Mouse (Mus musculus): ENCODE measurements around the gene Nrarp. TPM values are rescaled to one million over a fixed set of nuclear protein-coding genes. Genes with fewer than 3 reads are reported as not detected.

Gene Nrarp
- total RNA-seq, 2 experiments from 2014 or later: 4.0 to 5.2 TPM

DNA sequence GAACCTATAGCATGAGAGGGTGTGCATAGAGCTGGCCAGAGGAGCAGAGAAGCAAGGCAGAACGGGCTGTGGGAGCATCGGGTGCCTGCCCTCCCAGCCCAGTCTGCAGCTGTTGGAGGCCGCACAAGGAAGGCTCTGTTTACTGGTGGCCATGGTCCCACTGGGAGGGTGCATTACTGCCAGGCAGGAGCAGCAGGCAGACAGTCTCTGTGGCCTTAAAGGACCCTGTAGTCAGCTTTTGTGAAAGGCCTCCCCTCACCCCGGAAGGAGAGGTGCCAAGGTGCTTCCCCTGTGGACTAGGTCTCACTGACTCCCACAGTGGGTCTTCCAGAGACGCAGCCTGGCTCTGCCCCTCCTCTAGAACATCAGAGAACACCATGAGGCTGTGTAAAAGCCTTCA is 46.3 kb downstream of the Nrarp start:
- peak; percentile 83 for DNase-seq
- TF ChIP-seq CTCF (IDR thresholded peaks at IDR 0.05): no peak
- intact Hi-C loops (cut with DNase I): loop anchor here (5.0 kb wide), 1 partner anchor 65 kb away; no protein-coding TSS in a partner anchor
- Histone ChIP-seq H3K27ac (peak overlapping the region; percentile 98), H3K4me3 (peak overlapping the region; percentile 26; the same call in 1 of the 2 replicates)

DNA sequence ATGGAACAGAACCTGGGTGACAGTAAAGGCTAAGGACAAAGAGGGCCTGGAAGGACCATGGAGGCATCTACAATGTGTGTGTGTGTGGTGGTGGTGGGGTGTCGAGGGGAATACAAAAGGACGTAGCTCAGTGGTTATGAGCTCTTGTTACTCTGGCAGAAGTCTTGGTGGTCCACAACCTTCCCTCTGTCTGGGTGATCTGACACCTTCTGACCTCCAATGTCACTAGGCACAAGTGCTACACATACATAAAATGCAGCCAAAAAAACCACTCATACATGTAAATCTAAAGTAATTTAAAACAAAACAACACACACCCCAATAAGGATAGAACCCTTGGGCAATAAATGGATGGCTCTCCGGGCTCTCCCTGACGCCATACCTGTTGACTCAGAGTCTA is 46.8 kb downstream of the Nrarp start:
- intact Hi-C loops (cut with DNase I): loop anchor here (5.0 kb wide), 1 partner anchor 65 kb away; no protein-coding TSS in a partner anchor
- TF ChIP-seq CTCF (IDR thresholded peaks at IDR 0.05): no peak
- no peak for DNase-seq
- no peak overlapping the region for H3K4me3 ChIP-seq
- peak overlapping the region; percentile 98 for H3K27ac ChIP-seq

DNA sequence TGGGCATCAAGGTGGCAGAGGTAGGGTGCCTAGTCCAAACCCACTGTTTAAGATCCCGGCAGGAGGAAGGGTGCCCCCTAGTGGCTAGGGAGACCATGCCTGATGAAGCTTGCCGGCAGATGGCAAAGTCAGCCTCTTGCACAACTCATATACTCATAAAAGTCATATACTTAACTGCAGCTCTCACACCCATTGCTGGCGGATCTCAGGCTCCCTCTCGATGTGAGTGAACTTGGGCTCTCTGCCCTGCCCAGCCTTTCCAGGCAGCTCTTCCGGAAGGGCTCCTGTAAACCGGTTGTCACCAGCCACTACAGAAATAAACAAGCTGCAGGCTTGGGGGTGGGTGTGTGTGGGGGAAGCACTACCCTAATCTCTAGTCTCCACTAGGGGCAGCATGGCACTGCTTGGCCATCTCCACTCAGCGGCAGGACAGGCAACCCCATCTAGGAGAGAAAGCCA is 47.9 kb downstream of the Nrarp start:
- Histone ChIP-seq H3K4me3 (peak overlapping the region; percentile 61), H3K27ac (peak overlapping the region; percentile 98)
- TF ChIP-seq CTCF (IDR thresholded peaks at IDR 0.05): peak; percentile 73
- DNase-seq: peak; percentile 91
- intact Hi-C loops (cut with DNase I): loop anchor here (1.0 to 5.0 kb wide), 3 partner anchors 27 to 64 kb away; partner anchors contain the start of gene Tmem203

DNA sequence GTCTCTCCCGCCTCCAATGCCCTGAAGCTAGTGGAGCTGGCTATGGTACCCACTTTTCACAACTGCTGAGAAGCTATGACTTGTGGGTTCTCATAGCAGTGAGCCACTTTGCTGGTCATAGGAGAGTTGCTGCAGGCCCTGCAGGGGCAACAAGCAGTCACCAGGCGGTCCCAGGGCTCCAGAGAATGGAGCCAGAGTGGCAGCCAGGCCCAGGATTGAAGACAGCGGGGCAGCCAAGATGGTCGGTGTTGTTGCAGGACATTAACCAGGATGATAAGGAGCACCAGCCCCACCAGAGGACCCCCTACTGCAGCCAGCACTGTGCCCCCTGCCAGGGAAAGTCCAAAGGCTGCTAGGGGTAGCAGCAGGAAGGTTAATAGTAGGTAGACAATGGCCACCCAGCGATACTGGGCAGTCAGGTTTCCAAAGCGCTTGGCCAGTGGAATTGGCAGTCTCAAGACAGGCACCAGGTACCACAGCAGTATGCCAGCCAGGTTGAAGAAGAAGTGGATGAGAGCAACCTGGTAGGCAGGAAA is 48.5 kb downstream of the Nrarp start:
- H3K4me3 ChIP-seq: peak overlapping the region; percentile 61
- peak overlapping the region; percentile 98 for H3K27ac ChIP-seq
- no peak for DNase-seq
- intact Hi-C loops (cut with DNase I): loop anchor here (1.0 to 5.0 kb wide), 3 partner anchors 26 to 63 kb away; partner anchors contain the start of gene Tmem203
- no peak for TF ChIP-seq CTCF (IDR thresholded peaks at IDR 0.05)

DNA sequence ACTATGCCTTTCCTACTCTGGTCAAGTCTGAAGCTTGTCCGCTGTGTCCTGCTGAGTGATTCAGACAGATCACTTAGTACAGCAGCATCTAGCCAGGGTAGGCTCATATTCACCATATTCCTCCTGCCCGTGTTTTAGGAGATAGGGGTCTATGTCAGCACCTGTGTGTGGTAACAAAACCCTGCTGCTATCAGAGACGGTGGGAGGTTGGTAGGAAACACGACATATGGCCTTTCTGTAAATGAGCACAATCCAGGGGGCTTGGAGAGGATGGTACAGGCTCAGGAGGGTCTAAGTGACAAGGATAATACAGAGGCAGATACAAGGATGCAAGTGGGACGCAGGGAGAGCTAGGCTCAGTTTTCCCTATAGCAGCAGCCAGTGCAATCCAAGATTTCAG is 49.0 kb downstream of the Nrarp start:
- TF ChIP-seq CTCF (IDR thresholded peaks at IDR 0.05): no peak
- intact Hi-C loops (cut with DNase I): loop anchor here (5.0 kb wide), 1 partner anchor 63 kb away; no protein-coding TSS in a partner anchor
- no peak for DNase-seq
- H3K4me3 ChIP-seq: no peak overlapping the region
- H3K27ac ChIP-seq: peak overlapping the region; percentile 98; the same call in 1 of the 2 replicates

DNA sequence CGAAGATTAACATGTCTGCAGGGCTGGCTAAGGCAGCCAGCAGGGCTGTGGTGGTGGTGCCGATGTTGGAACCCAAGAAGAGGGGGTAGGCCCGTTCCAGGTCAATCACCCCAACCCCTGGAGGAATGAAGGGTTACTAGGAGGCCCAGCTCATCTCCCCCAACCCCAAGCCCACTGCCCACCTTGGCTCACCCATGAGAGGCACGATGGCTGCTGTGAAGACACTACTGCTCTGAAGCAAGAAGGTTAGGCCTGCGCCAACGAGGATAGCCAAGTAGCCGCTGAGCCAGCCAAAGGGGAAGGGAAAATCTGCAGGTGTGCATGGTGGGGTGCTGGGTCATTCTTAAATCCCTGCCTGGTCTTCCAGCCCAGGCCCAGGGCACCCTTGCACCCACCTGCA is 50.0 kb downstream of the Nrarp start:
- intact Hi-C loops (cut with DNase I): no loop called here
- no peak for TF ChIP-seq CTCF (IDR thresholded peaks at IDR 0.05)
- no peak for DNase-seq
- Histone ChIP-seq H3K4me3 (no peak overlapping the region), H3K27ac (no peak overlapping the region)

DNA sequence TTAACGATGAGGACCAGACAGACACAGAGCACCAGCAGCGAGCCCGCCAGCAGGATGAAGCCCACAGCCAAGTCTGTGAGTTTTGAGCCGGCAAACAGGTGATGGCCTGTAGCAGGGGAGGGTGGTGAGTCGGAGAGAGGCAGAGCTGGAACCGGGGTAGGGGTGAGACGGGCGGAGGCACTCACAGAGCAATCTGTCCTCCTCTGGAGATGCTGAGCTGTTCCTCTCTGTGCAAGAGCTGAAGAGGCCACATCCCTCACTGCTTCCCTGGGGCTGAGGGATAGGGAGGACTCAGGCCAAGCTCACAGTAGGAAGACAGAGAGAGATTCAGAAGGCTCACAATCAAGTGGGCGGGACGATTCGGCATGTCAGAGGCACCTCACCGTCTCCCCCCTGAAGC is 50.5 kb downstream of the Nrarp start:
- DNase-seq: no peak
- no peak for TF ChIP-seq CTCF (IDR thresholded peaks at IDR 0.05)
- intact Hi-C loops (cut with DNase I): no loop called here
- Histone ChIP-seq H3K4me3 (no peak overlapping the region), H3K27ac (no peak overlapping the region)

Other genes starting within 250 kb of the Nrarp start
- 1 to 10 TPM; 1.9 to 2.8 TPM for gene Arrdc1, start 245.5 kb upstream of the Nrarp start, total RNA-seq (2021)
- gene Zmynd19, start 231.0 kb upstream of the Nrarp start, total RNA-seq (2021): 10 to 100 TPM; 20.6 to 21.2 TPM
- 1 to 10 TPM; 3.4 to 3.8 TPM for gene Dph7, start 218.4 kb upstream of the Nrarp start, total RNA-seq (2021)
- 10 to 100 TPM; 28.9 to 43.8 TPM for gene Mrpl41, start 205.7 kb upstream of the Nrarp start, total RNA-seq (2021)
- 10 to 100 TPM; 36.5 to 44.6 TPM for gene Pnpla7, start 204.7 kb upstream of the Nrarp start, total RNA-seq (2021)
- gene Nsmf, start 126.4 kb upstream of the Nrarp start, total RNA-seq (2021): 10 to 100 TPM in 1 of 2 experiments, 1 to 10 TPM in 1; 6.9 to 15.0 TPM
- gene Entpd8, start 100.5 kb upstream of the Nrarp start, total RNA-seq (2021): not detected
- gene Noxa1, start 85.6 kb upstream of the Nrarp start, total RNA-seq (2021): not detected
- 1 to 10 TPM in 1 of 2 experiments, under 1 TPM in 1; 0.59 to 1.0 TPM for gene Tor4a, start 16.1 kb downstream of the Nrarp start, total RNA-seq (2021)
- 10 to 100 TPM; 22.3 to 23.1 TPM for gene Nelfb, start 30.7 kb downstream of the Nrarp start, total RNA-seq (2021)
- gene Stpg3, start 33.9 kb downstream of the Nrarp start, total RNA-seq (2021): not detected
- not detected for gene Fam166a, start 38.0 kb downstream of the Nrarp start, total RNA-seq (2021)
- gene Tubb4b, start 43.9 kb downstream of the Nrarp start, total RNA-seq (2021): 100 to 1,000 TPM; 185 to 269 TPM
- not detected for gene Slc34a3, start 53.6 kb downstream of the Nrarp start, total RNA-seq (2021)
- not detected for gene Rnf224, start 56.0 kb downstream of the Nrarp start, total RNA-seq (2021)
- gene Rnf208, start 61.5 kb downstream of the Nrarp start, total RNA-seq (2021): under 1 TPM; 0.39 to 0.56 TPM
- gene Cysrt1, start 61.7 kb downstream of the Nrarp start, total RNA-seq (2021): not detected
- 1 to 10 TPM in 1 of 2 experiments, under 1 TPM in 1; 0.86 to 1.2 TPM for gene AL732309.1, start 66.1 kb downstream of the Nrarp start, total RNA-seq (2021)
- 10 to 100 TPM; 11.4 to 12.6 TPM for gene Tmem203, start 74.7 kb downstream of the Nrarp start, total RNA-seq (2021)
- 1 to 10 TPM; 3.1 to 3.5 TPM for gene Tprn, start 81.9 kb downstream of the Nrarp start, total RNA-seq (2021)
- 10 to 100 TPM; 28.0 to 35.5 TPM for gene Ssna1, start 91.7 kb downstream of the Nrarp start, total RNA-seq (2021)
- gene Anapc2, start 91.7 kb downstream of the Nrarp start, total RNA-seq (2021): 10 to 100 TPM; 29.7 to 32.3 TPM
- gene Tmem210, start 107.4 kb downstream of the Nrarp start, total RNA-seq (2021): not detected
- not detected for gene Lrrc26, start 109.2 kb downstream of the Nrarp start, total RNA-seq (2021)
- not detected for gene Grin1, start 138.4 kb downstream of the Nrarp start, total RNA-seq (2021)
- 10 to 100 TPM; 12.9 to 16.0 TPM for gene Man1b1, start 151.6 kb downstream of the Nrarp start, total RNA-seq (2021)
- 10 to 100 TPM; 14.0 to 16.5 TPM for gene Dpp7, start 175.6 kb downstream of the Nrarp start, total RNA-seq (2021)
- 1 to 10 TPM; 4.3 to 5.4 TPM for gene Uap1l1, start 184.9 kb downstream of the Nrarp start, total RNA-seq (2021)
- not detected for gene Sapcd2, start 191.6 kb downstream of the Nrarp start, total RNA-seq (2021)
- gene Entpd2, start 215.1 kb downstream of the Nrarp start, total RNA-seq (2021): 1 to 10 TPM; 6.5 to 8.8 TPM
- 10 to 100 TPM; 14.9 to 16.9 TPM for gene Npdc1, start 218.6 kb downstream of the Nrarp start, total RNA-seq (2021)
- not detected for gene Fut7, start 242.5 kb downstream of the Nrarp start, total RNA-seq (2021)
- 10 to 100 TPM; 15.1 to 15.3 TPM for gene Abca2, start 247.9 kb downstream of the Nrarp start, total RNA-seq (2021)